In genomic region chr10:68089435-68090196, GRCm38 (mm10) we compare ENCODE assay signal across 8 mouse cellular contexts.
A peak's percentile ranks its signal among the peaks of the same experiment; 100 is the strongest.
DNase-seq lines count a peak whose midpoint lies in the region; ATAC-seq lines count a peak whose summit lies in the region.

No protein-coding gene starts in this region.

- no peak for ATAC-seq in limb, embryonic 11.5 days (ENCODE audit: insufficient number of reproducible peaks, low FRiP score, low TSS enrichment, low read depth)
- no peak for ATAC-seq in heart, embryonic 13.5 days (ENCODE audit: extremely low read depth, insufficient number of reproducible peaks, low FRiP score, low TSS enrichment)
- no peak for ATAC-seq in forebrain, embryonic 11.5 days (replicated peaks; ENCODE audit: low FRiP score)

- no peaks in the 10 kb centered on the region; the same call in 1 of the 2 replicates for H3K4me1 ChIP-seq in limb, embryonic 11.5 days (ENCODE audit: control insufficient read depth, insufficient read depth, low read length)
- 0 out of 2 replicates have a peak, but pooled peaks cover 4% of the 10 kb centered on the region for H3K4me1 ChIP-seq in limb, embryonic 10.5 days
- peaks cover 34% of the 10 kb centered on the region for H3K4me1 ChIP-seq in heart, embryonic 13.5 days
- no peaks in the 10 kb centered on the region for H3K4me1 ChIP-seq in forebrain, embryonic 11.5 days (replicated peaks; ENCODE audit: control insufficient read depth, insufficient read depth, low read length)

- H3K27me3 ChIP-seq in limb, embryonic 11.5 days (ENCODE audit: control insufficient read depth, insufficient read depth, low read length): no peaks in the 10 kb centered on the region
- no peaks in the 10 kb centered on the region for H3K27me3 ChIP-seq in limb, embryonic 10.5 days (ENCODE audit: low read depth, poor library complexity, severe bottlenecking)
- no peaks in the 10 kb centered on the region for H3K27me3 ChIP-seq in heart, embryonic 13.5 days (replicated peaks)
- no peaks in the 10 kb centered on the region for H3K27me3 ChIP-seq in forebrain, embryonic 11.5 days (ENCODE audit: control insufficient read depth, insufficient read depth, low read length)

- H3K9me3 ChIP-seq in limb, embryonic 11.5 days (ENCODE audit: control insufficient read depth, low read length): no peaks in the 10 kb centered on the region
- no peaks in the 10 kb centered on the region for H3K9me3 ChIP-seq in limb, embryonic 10.5 days (replicated peaks)
- no peaks in the 10 kb centered on the region for H3K9me3 ChIP-seq in heart, embryonic 13.5 days
- H3K9me3 ChIP-seq in forebrain, embryonic 11.5 days (ENCODE audit: control insufficient read depth, low read length): no peaks in the 10 kb centered on the region

- no peaks in the 10 kb centered on the region for H3K36me3 ChIP-seq in limb, embryonic 11.5 days (ENCODE audit: control insufficient read depth, insufficient read depth, low read length)
- peaks cover 18% of the 10 kb centered on the region for H3K36me3 ChIP-seq in limb, embryonic 10.5 days
- peaks cover 20% of the 10 kb centered on the region for H3K36me3 ChIP-seq in heart, embryonic 13.5 days
- H3K36me3 ChIP-seq in forebrain, embryonic 11.5 days (ENCODE audit: control insufficient read depth, insufficient read depth, low read length): no peaks in the 10 kb centered on the region

- no peak overlapping the region for H3K27ac ChIP-seq in limb, embryonic 11.5 days (replicated peaks; ENCODE audit: low read depth, low read length)
- no peak overlapping the region for H3K27ac ChIP-seq in limb, embryonic 10.5 days
- peak overlapping the region; percentile 88 for H3K27ac ChIP-seq in heart, embryonic 13.5 days (replicated peaks)
- H3K27ac ChIP-seq in forebrain, embryonic 11.5 days (ENCODE audit: low read depth, low read length): no peak overlapping the region

- no peak overlapping the region for H3K4me3 ChIP-seq in limb, embryonic 11.5 days (ENCODE audit: low read depth, low read length)
- no peak overlapping the region for H3K4me3 ChIP-seq in limb, embryonic 10.5 days
- H3K4me3 ChIP-seq in heart, embryonic 13.5 days: no peak overlapping the region
- H3K4me3 ChIP-seq in forebrain, embryonic 11.5 days (ENCODE audit: low read depth, low read length): no peak overlapping the region

- 68% methylated on average over 15 of the region's 15 CpGs for WGBS in limb, embryonic 11.5 days
- WGBS in limb, embryonic 10.5 days: 75% methylated on average over 15 of the region's 15 CpGs
- WGBS in heart, embryonic 13.5 days: 54% methylated on average over 15 of the region's 15 CpGs
- WGBS in forebrain, embryonic 11.5 days: 79% methylated on average over 15 of the region's 15 CpGs

- intact Hi-C loops in left cerebral cortex, postnatal 14 days (cut with DNase I): no loop called here

- DNase-seq in limb, embryonic 11.5 days (ENCODE audit: low spot score): peak; percentile 47
- no peak for DNase-seq in limb, embryonic 10.5 days (ENCODE audit: low spot score)
- DNase-seq in R1 (ENCODE audit: low read depth, low spot score): peak; percentile 73
- DNase-seq in naive thymus-derived CD4-positive, alpha-beta T cell, adult 2 months (ENCODE audit: low read depth): peak; percentile 74
- DNase-seq in forebrain, embryonic 11.5 days (ENCODE audit: low spot score): no peak
- no peak for DNase-seq in left cerebral cortex, postnatal 14 days (ENCODE audit: low spot score in 2 of 2)
- no peak for DNase-seq in cerebellum, postnatal 36 days

- H3K4me2 ChIP-seq in limb, embryonic 11.5 days (ENCODE audit: low read depth, severe bottlenecking): no peak overlapping the region
- H3K4me2 ChIP-seq in heart, embryonic 13.5 days: peak overlapping the region; percentile 36; the same call in 1 of the 2 replicates
- H3K4me2 ChIP-seq in forebrain, embryonic 11.5 days (ENCODE audit: low read depth, low read length, severe bottlenecking): no peak overlapping the region

- H3K9ac ChIP-seq in limb, embryonic 11.5 days (ENCODE audit: low read length): no peak overlapping the region
- no peak overlapping the region for H3K9ac ChIP-seq in heart, embryonic 13.5 days
- no peak overlapping the region for H3K9ac ChIP-seq in forebrain, embryonic 11.5 days (ENCODE audit: low read length)

Comparison
In these comparisons a context has a peak if more than half of its experiments do, and no peak if none do; other contexts are left out.
1. DNase-seq: peak in limb, embryonic 11.5 days (single experiment), R1 (single experiment) and naive thymus-derived CD4-positive, alpha-beta T cell, adult 2 months (single experiment); none in limb, embryonic 10.5 days (single experiment), forebrain, embryonic 11.5 days (single experiment), left cerebral cortex, postnatal 14 days (0 of 2) and cerebellum, postnatal 36 days (0 of 2).